Mouse (Mus musculus) layer of hippocampus, adult 11-12 months (tissue): ENCODE results near the gene Snrpb2.
A peak's percentile ranks its signal among the peaks of the same experiment; 100 is the strongest.

Source experiments
- DNase-seq: peaks from one replicate; pipeline ENCODE4 v3.0.0; 2022; ENCODE audit warnings: low spot score

The Snrpb2 gene

DNA sequence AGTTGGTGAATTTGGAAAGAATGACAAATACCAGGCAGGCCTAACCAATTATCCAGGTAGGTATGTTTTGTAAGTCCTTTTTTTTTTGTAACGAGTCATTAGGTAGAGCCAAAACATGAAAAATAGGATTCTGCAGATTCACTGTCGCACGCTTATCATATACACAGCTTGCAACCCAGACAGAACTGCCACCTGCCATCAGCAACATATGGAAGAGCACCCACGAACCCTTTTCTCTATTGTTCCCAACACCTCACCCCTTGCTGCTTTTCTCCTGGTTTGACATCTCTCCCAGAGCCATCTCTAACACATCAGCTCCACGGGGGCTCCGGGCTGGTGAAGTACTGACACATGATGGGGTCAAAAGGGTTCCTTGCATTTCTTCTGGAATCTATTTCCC is 31.9 kb downstream of the Snrpb2 start:
- no peak for DNase-seq

DNA sequence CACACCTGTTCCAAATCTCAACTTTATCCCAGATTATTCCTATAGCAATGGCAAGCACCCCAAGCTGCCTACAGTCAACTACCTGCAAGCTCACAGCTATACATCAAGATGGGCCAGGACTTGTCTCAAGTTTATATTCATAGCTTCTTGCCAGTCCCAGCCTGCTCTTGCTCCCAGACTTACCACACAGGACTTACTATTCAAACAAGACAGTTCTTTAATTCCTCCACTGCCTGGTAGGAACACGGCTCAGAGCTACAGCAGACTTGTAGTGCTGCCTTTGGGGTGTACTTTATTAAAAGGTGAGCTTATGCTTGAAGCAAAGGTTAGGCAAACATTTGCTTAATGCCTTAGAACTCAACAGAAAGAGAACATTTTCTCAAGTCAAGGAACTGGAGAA is 34.3 kb downstream of the Snrpb2 start:
- no peak for DNase-seq

DNA sequence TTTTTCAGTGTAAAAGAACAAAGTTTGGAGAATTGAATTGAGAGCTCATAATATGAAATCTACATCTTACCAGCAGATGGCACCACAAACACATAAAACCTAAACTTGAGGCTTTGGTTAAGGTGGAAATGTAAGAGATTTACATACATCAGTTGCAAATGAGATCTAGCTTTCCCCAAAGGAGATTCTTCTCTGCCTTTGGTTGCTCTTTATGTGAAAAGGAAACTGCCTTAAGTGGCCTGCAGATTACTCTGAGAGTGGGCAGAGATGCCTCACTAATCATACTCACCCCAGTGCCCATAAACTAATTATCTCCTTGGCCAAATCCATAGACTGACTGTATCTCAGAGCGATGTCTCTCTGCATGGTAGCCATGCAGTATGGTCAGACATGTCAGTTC is 51.0 kb downstream of the Snrpb2 start:
- peak; percentile 50 for DNase-seq

DNA sequence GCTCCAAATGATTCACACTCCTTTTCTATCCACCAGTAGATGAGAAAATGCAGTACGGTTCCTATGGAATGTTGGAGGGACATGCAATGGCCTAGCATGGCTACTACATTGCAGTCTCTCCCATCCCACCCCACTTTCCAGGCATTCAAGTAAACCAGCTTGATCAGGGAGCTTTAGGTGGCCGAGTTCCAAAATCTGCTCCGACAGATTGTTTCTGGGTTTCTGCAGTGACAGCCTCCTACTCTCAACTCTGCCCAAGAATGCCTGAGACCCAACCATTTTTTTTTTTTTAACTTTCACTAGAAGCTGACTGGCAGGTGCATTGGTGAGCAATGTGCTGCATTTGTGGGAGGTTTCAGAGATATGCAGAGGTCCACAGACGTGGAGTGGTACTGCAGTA is 51.9 kb downstream of the Snrpb2 start:
- DNase-seq = peak; percentile 70

DNA sequence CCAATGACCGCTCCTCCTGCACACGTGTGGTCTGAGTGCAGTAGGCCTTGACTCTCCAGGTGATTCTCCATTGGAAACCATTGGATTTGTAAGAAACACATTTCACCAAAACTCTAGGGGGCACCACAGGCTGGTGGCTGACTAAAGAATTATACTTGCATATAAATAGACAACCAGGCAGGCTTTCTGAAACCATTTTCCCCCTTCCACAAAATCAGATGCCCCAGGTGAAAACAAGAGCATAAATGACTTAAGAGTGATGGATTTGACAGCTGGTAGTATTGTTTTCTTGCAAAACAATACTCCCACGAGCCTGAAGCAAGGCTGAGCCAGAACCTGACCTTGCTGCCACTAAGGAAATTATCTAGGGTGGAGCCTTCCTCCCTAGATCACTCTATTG is 54.6 kb downstream of the Snrpb2 start:
- peak; percentile 44 for DNase-seq

DNA sequence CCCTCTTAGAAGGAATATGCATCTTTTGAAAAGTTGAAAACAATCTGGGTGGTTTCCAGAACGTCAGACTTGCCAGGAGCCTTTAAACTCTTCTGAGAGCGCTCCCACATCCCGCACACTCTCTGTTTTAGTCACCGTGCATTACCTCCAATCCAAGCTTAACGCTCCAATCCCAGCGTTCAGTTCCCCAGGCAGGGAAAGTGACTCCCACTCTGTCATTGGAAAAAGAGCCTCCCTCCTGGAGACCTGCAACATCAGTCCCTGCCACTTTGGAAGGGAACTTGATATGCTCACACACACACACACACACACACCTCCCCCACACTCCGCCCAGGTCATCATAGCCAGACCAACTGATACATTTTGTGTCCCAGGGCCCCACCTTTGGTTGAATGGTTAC is 55.4 kb downstream of the Snrpb2 start:
- DNase-seq = no peak
